Mouse (Mus musculus): ENCODE measurements around the gene Olfr1124.

DNA sequence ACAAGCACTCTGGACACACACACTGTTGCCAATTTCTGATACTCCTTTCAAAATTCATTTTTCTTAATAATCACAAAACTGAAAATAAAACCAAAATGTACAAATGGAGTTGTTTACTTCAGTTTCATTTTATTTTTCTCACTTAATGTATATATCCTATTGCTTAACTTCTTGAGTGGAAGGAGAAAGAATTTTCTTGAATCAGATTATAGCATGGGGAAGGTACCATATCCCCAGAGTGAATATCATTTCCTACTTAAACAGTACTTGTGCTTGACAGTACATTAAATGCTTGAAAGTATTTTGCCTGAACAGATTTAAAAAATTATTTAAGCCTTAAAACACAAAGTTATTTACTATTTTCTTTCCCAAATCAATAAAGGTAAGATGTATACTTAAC is 23.6 kb downstream of the Olfr1124 start, which contains the start of gene Olfr1126:
- TF ChIP-seq CTCF (IDR thresholded peaks at IDR 0.05) (no peak), EP300 (IDR thresholded peaks at IDR 0.05) (no peak)

Measured in lung, postnatal 0 days (tissue).